In genomic region chr16:20611357-20612227, GRCm38 (mm10) we compare ENCODE assay signal across 8 mouse cellular contexts. TPM values are rescaled to one million over a fixed set of nuclear protein-coding genes. Genes with fewer than 3 reads are reported as not detected.
A peak's percentile ranks its signal among the peaks of the same experiment; 100 is the strongest.
DNase-seq lines count a peak whose midpoint lies in the region; ATAC-seq lines count a peak whose summit lies in the region.

TSS of gene Eef1akmt4 (plus strand) at chr16:20611593.
TSS of gene Gm49333 (plus strand) at chr16:20611610.
TSS of gene Alg3 (minus strand) at chr16:20611735.

- peak within 1 kb of the TSS; percentile 88 for H3K4me3 ChIP-seq in heart, embryonic 11.5 days (ENCODE audit: low read depth, low read length)
- peak within 1 kb of the TSS; percentile 76 for H3K4me3 ChIP-seq in kidney, embryonic 15.5 days (replicated peaks)
- H3K4me3 ChIP-seq in liver, embryonic 13.5 days (replicated peaks) = peak within 1 kb of the TSS; percentile 78
- H3K4me3 ChIP-seq in stomach, embryonic 14.5 days (ENCODE audit: low read depth, low read length) = peak within 1 kb of the TSS; percentile 84

- H3K27me3 ChIP-seq in heart, embryonic 11.5 days (ENCODE audit: control insufficient read depth, insufficient read depth, low read length) = no peaks in the 10 kb centered on the region
- H3K27me3 ChIP-seq in kidney, embryonic 15.5 days = no peaks in the 10 kb centered on the region
- no peaks in the 10 kb centered on the region for H3K27me3 ChIP-seq in liver, embryonic 13.5 days
- no peaks in the 10 kb centered on the region for H3K27me3 ChIP-seq in stomach, embryonic 14.5 days (ENCODE audit: control insufficient read depth, insufficient read depth, low read length)

- WGBS in heart, embryonic 11.5 days (ENCODE audit: insufficient replicate concordance) = 2% methylated on average over 41 of the region's 41 CpGs
- WGBS in kidney, embryonic 15.5 days = 1% methylated on average over 41 of the region's 41 CpGs
- WGBS in liver, embryonic 13.5 days (ENCODE audit: insufficient replicate concordance) = 2% methylated on average over 41 of the region's 41 CpGs
- WGBS in stomach, embryonic 14.5 days = 2% methylated on average over 41 of the region's 41 CpGs

- peaks cover 3% of the 10 kb centered on the region; the same call in 1 of the 2 replicates for H3K36me3 ChIP-seq in heart, embryonic 11.5 days (ENCODE audit: control insufficient read depth, insufficient read depth, low read length)
- peaks cover 14% of the 10 kb centered on the region for H3K36me3 ChIP-seq in kidney, embryonic 15.5 days
- H3K36me3 ChIP-seq in liver, embryonic 13.5 days = peaks cover 28% of the 10 kb centered on the region
- peaks cover 14% of the 10 kb centered on the region; the same call in 1 of the 2 replicates for H3K36me3 ChIP-seq in stomach, embryonic 14.5 days (ENCODE audit: control insufficient read depth, insufficient read depth, low read length)

- peak within 1 kb of the TSS; percentile 93 for H3K9ac ChIP-seq in heart, embryonic 11.5 days (ENCODE audit: low read depth, low read length)
- H3K9ac ChIP-seq in kidney, embryonic 15.5 days = peak within 1 kb of the TSS; percentile 76
- peak within 1 kb of the TSS; percentile 82 for H3K9ac ChIP-seq in liver, embryonic 13.5 days
- H3K9ac ChIP-seq in stomach, embryonic 14.5 days (replicated peaks; ENCODE audit: low read depth, low read length) = peak within 1 kb of the TSS; percentile 75

- H3K9me3 ChIP-seq in heart, embryonic 11.5 days (replicated peaks; ENCODE audit: control insufficient read depth, low read length) = no peaks in the 10 kb centered on the region
- H3K9me3 ChIP-seq in kidney, embryonic 15.5 days (replicated peaks) = no peaks in the 10 kb centered on the region
- H3K9me3 ChIP-seq in liver, embryonic 13.5 days (replicated peaks) = no peaks in the 10 kb centered on the region
- no peaks in the 10 kb centered on the region for H3K9me3 ChIP-seq in stomach, embryonic 14.5 days (ENCODE audit: control insufficient read depth, low read depth, low read length)

- peak within 1 kb of the TSS; percentile 80 for H3K27ac ChIP-seq in heart, embryonic 11.5 days (ENCODE audit: low read depth, low read length)
- peak within 1 kb of the TSS; percentile 90 for H3K27ac ChIP-seq in kidney, embryonic 15.5 days
- H3K27ac ChIP-seq in liver, embryonic 13.5 days = peak within 1 kb of the TSS; percentile 80
- H3K27ac ChIP-seq in stomach, embryonic 14.5 days (ENCODE audit: low read length) = peak within 1 kb of the TSS; percentile 85

- peak within 1 kb of the TSS; percentile 94 for H3K4me2 ChIP-seq in heart, embryonic 11.5 days
- peak within 1 kb of the TSS; percentile 89 for H3K4me2 ChIP-seq in kidney, embryonic 15.5 days
- H3K4me2 ChIP-seq in liver, embryonic 13.5 days = peak within 1 kb of the TSS; percentile 92
- peak within 1 kb of the TSS; percentile 97 for H3K4me2 ChIP-seq in stomach, embryonic 14.5 days (replicated peaks; ENCODE audit: low read depth, low read length)

- H3K4me1 ChIP-seq in heart, embryonic 11.5 days (ENCODE audit: control insufficient read depth, insufficient read depth, low read length) = peaks cover 10% of the 10 kb centered on the region
- peaks cover 28% of the 10 kb centered on the region for H3K4me1 ChIP-seq in kidney, embryonic 15.5 days
- H3K4me1 ChIP-seq in liver, embryonic 13.5 days (replicated peaks) = peaks cover 35% of the 10 kb centered on the region
- 0 out of 2 replicates have a peak, but pooled peaks cover 7% of the 10 kb centered on the region for H3K4me1 ChIP-seq in stomach, embryonic 14.5 days (ENCODE audit: control insufficient read depth, insufficient read depth, low read length)

- DNase-seq in CD4-positive helper T cell, adult 2 months (ENCODE audit: low read depth, low spot score) = peak; percentile 93
- peak; percentile 96 for DNase-seq in brain, adult 2 months (ENCODE audit: low read depth, low spot score)
- DNase-seq in liver, embryonic 13.5 days = peak; percentile 88
- DNase-seq in natural killer cell, adult 2 months (ENCODE audit: low spot score in 2 of 2) = peak; percentile 74 to 81

- ATAC-seq in erythroblast, adult 5-6 weeks (replicated peaks; ENCODE audit: low FRiP score, poor library complexity, severe bottlenecking) = peak; percentile 99
- ATAC-seq in heart, embryonic 11.5 days (replicated peaks; ENCODE audit: insufficient number of reproducible peaks, low FRiP score, low TSS enrichment) = peak; percentile 94
- peak; percentile 98 for ATAC-seq in kidney, embryonic 15.5 days (replicated peaks; ENCODE audit: low FRiP score)
- ATAC-seq in liver, embryonic 13.5 days (ENCODE audit: low read depth) = peak; percentile 97
- peak; percentile 97 for ATAC-seq in stomach, embryonic 14.5 days (ENCODE audit: insufficient number of reproducible peaks, insufficient read depth, low FRiP score, low read depth)

RNA-seq across cellular contexts. Expression of gene Eef1akmt4, which starts in this region (rescaled TPM):
- 8.2 and 10.6 TPM in 2 replicates for total RNA-seq in erythroblast, adult 5-6 weeks (2015; ENCODE audit: low replicate concordance)
- total RNA-seq in erythroblast, adult 5-6 weeks (2017; ENCODE audit: low replicate concordance) = 0.60 and 0.98 TPM in 2 replicates
- 26.6 and 28.0 TPM in 2 replicates for polyA plus RNA-seq in heart, embryonic 11.5 days (2014; fragmentation: Nextera tagmentation; extraction: Ambion mirVana)
- 32.4 TPM in 2 replicates for polyA plus RNA-seq in kidney, embryonic 15.5 days (2015; fragmentation: Nextera tagmentation; extraction: Ambion mirVana)
- 21.5 and 23.7 TPM in 2 replicates for polyA plus RNA-seq in liver, embryonic 13.5 days (2015; fragmentation: Nextera tagmentation; extraction: Ambion mirVana)
- polyA plus RNA-seq in stomach, embryonic 14.5 days (2014; fragmentation: Nextera tagmentation; extraction: Ambion mirVana) = 30.3 and 33.8 TPM in 2 replicates

RNA-seq across cellular contexts. Expression of gene Gm49333, which starts in this region (rescaled TPM):
- total RNA-seq in erythroblast, adult 5-6 weeks (2015; ENCODE audit: low replicate concordance) = not detected in 2 replicates
- not detected in 2 replicates for total RNA-seq in erythroblast, adult 5-6 weeks (2017; ENCODE audit: low replicate concordance)
- polyA plus RNA-seq in heart, embryonic 11.5 days (2014; fragmentation: Nextera tagmentation; extraction: Ambion mirVana) = 0.10 TPM in 1 of 2 replicates, not detected in the other
- not detected in 2 replicates for polyA plus RNA-seq in kidney, embryonic 15.5 days (2015; fragmentation: Nextera tagmentation; extraction: Ambion mirVana)
- not detected in 2 replicates for polyA plus RNA-seq in liver, embryonic 13.5 days (2015; fragmentation: Nextera tagmentation; extraction: Ambion mirVana)
- not detected in 2 replicates for polyA plus RNA-seq in stomach, embryonic 14.5 days (2014; fragmentation: Nextera tagmentation; extraction: Ambion mirVana)

RNA-seq across cellular contexts. Expression of gene Alg3, which starts in this region (rescaled TPM):
- 7.7 and 22.7 TPM in 2 replicates for total RNA-seq in erythroblast, adult 5-6 weeks (2015; ENCODE audit: low replicate concordance)
- 1.4 TPM in 1 of 2 replicates, not detected in the other for total RNA-seq in erythroblast, adult 5-6 weeks (2017; ENCODE audit: low replicate concordance)
- polyA plus RNA-seq in heart, embryonic 11.5 days (2014; fragmentation: Nextera tagmentation; extraction: Ambion mirVana) = 39.5 and 41.3 TPM in 2 replicates
- 42.6 and 43.8 TPM in 2 replicates for polyA plus RNA-seq in kidney, embryonic 15.5 days (2015; fragmentation: Nextera tagmentation; extraction: Ambion mirVana)
- 27.6 and 29.0 TPM in 2 replicates for polyA plus RNA-seq in liver, embryonic 13.5 days (2015; fragmentation: Nextera tagmentation; extraction: Ambion mirVana)
- 46.1 and 46.8 TPM in 2 replicates for polyA plus RNA-seq in stomach, embryonic 14.5 days (2014; fragmentation: Nextera tagmentation; extraction: Ambion mirVana)

Comparison
In these comparisons a context has a peak if more than half of its experiments do, and no peak if none do; other contexts are left out.
1. Peak in every context shown above with its lines: DNase-seq, ATAC-seq, H3K4me3 ChIP-seq and H3K27ac ChIP-seq.